Mouse (Mus musculus): ENCODE results near the gene Gm49027. TPM values are rescaled to one million over a fixed set of nuclear protein-coding genes. Genes with fewer than 3 reads are reported as not detected.

The Gm49027 gene
- polyA plus RNA-seq, 1 experiment from 2014 or later, result 1.2 TPM

DNA sequence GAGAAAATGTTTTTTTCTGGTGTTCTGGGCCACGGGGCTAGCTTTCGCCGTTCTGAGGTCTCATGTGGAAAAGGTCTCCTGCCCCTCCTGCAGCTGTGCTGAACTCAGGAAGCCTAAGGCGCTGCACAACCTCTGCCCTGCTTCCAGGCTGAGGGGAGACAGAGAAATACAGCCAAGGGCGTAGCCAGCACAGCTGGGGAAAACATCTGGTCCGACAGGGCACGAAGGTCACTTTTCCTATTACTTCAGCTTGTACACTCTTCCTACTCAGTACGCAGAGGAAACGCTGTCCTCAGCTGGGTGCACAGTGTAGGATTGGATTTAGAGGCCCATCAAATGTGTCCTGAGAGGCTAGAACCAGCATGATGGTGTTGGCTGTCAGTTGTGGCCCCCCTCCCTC, 35.4 kb downstream of the Gm49027 start:
- Histone ChIP-seq H3K4me3 (no peak overlapping the region), H3K27ac (no peak overlapping the region), H3K4me2 (no peak overlapping the region), H3K36me3 (ENCODE audit: poor library complexity, severe bottlenecking) (no peaks in the 10 kb centered on the region), H3K27me3 (no peaks in the 10 kb centered on the region; the same call in 1 of the 2 replicates), H3K9ac (no peak overlapping the region), H3K4me1 (peaks cover 10% of the 10 kb centered on the region), H3K9me3 (replicated peaks) (0 out of 2 replicates have a peak, but pooled peaks cover 6% of the 10 kb centered on the region)
- no peak for ATAC-seq
- 69% methylated on average over 9 of the region's 9 CpGs for WGBS

DNA sequence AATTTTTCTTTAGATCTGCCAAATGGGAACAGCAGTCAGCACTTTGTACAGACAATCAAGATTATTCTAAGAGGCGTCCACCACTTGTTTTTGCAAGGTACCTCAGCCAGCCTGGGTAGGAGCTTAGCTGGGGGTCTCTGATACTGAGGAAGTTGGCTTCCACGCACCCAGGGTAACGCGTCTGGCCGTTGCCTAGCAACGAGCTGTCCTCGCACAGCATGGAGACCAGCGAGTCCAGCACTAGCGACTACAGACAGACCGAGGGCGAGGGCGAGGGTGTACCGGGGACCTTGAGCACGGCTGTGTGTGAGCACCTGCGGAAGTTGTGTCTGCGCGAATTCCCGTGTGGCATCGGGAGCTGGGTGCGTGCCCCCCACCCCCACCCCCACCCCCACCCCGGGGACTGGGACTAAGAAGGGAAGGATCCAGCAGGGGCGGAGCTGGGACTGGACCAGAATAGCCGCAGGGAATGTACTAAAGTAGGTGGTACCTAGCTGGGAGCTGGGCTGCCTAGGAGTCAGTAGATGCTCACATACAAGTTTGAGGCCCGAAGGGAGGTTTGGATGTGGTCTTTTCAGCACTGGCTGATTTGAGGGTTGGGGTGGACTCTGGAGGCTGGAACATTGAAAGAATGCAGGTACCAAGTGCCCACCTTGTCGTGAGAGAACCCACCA, 36.0 kb downstream of the Gm49027 start, which contains the start of the genes Lrrc43 and Il31:
TSS of gene Lrrc43 (plus strand) at position 194 of the 674 bp plus-strand sequence.
TSS of gene Il31 (minus strand) at position 378 of the 674 bp plus-strand sequence.
- 0 out of 2 replicates have a peak, but pooled peaks have one; percentile 36 for ATAC-seq
- H3K4me1 ChIP-seq, result peaks cover 10% of the 10 kb centered on the region
- H3K36me3 ChIP-seq (ENCODE audit: poor library complexity, severe bottlenecking), result no peaks in the 10 kb centered on the region
- H3K9ac ChIP-seq, result peak within 1 kb of the TSS; percentile 46; the same call in 1 of the 2 replicates
- H3K27ac ChIP-seq, result no peak within 1 kb of the TSS
- H3K4me3 ChIP-seq, result peak within 1 kb of the TSS; percentile 23
- H3K4me2 ChIP-seq, result peak within 1 kb of the TSS; percentile 60
- 0 out of 2 replicates have a peak, but pooled peaks cover 6% of the 10 kb centered on the region for H3K9me3 ChIP-seq (replicated peaks)
- H3K27me3 ChIP-seq, result no peaks in the 10 kb centered on the region; the same call in 1 of the 2 replicates
- 8% methylated on average over 25 of the region's 25 CpGs for WGBS

DNA sequence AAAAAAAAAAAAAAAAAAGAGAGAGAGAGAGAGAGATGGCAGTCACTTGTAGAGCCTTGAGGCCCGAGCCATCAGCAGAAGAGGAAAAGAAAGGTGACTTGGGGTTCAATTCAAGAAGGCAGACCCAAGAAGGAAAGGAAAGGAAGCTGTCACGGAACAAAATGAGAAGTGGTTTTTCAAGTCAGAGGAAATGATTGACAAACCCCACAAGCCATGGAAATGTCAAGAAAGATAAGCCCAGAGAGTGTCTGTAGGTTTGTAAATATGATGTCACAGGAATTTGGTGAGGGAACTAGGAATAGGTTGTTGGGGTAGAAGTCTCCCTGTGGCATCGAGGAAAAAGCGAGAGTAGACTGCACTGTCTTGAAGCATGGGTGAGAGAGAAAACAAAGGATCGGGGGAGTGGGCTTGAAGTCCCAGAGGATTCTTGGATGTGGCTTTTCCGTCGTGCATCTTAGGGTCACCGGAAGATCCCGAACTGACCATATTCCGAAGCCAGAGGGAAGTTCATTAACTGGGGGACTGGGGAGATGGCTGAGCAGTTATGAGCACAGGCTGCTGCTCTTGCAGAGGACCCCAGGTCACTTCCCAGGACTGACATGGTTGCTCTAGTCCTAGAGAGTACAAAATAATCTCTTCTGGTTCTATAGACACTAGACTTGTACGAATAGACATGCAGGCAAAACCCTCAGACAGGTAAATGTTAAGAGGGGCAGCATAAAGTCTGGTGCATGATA, 37.5 kb downstream of the Gm49027 start:
- no peak overlapping the region for H3K4me3 ChIP-seq

DNA sequence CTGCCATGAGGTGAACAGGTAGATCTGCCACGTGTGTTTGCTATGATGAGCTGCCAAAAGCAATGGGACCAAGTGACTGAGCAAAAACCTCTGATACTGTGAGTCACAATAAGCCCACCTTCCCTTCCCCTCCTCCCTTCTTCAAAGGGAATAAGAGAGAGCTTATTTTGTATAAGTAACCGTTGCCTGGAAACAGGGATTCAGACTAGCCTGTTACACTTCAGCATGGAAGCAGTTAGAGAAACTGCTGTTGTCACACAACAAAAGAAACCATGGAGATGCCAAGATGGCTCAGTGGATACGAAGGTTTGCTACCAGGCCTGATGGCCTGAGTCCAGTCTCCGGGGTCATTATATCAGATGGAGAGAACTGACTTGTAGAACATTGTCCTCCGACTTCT, 51.5 kb downstream of the Gm49027 start:
- Histone ChIP-seq H3K27me3 (no peaks in the 10 kb centered on the region), H3K9me3 (replicated peaks) (no peaks in the 10 kb centered on the region), H3K4me3 (no peak overlapping the region), H3K36me3 (ENCODE audit: poor library complexity, severe bottlenecking) (no peaks in the 10 kb centered on the region), H3K27ac (no peak overlapping the region), H3K4me1 (no peaks in the 10 kb centered on the region), H3K9ac (no peak overlapping the region), H3K4me2 (no peak overlapping the region)
- 57% methylated on average over 5 of the region's 5 CpGs for WGBS
- ATAC-seq, result no peak

More for the DNA sequence above, 37.5 kb downstream of the Gm49027 start:
- H3K36me3 ChIP-seq (ENCODE audit: poor library complexity, severe bottlenecking), result no peaks in the 10 kb centered on the region
- H3K27ac ChIP-seq, result no peak overlapping the region
- H3K4me2 ChIP-seq, result no peak overlapping the region
- 87% methylated on average over 11 of the region's 11 CpGs for WGBS
- H3K27me3 ChIP-seq, result no peaks in the 10 kb centered on the region; the same call in 1 of the 2 replicates
- peaks cover 10% of the 10 kb centered on the region for H3K4me1 ChIP-seq
- no peak for ATAC-seq
- H3K9ac ChIP-seq, result no peak overlapping the region
- 0 out of 2 replicates have a peak, but pooled peaks cover 6% of the 10 kb centered on the region for H3K9me3 ChIP-seq (replicated peaks)

DNA sequence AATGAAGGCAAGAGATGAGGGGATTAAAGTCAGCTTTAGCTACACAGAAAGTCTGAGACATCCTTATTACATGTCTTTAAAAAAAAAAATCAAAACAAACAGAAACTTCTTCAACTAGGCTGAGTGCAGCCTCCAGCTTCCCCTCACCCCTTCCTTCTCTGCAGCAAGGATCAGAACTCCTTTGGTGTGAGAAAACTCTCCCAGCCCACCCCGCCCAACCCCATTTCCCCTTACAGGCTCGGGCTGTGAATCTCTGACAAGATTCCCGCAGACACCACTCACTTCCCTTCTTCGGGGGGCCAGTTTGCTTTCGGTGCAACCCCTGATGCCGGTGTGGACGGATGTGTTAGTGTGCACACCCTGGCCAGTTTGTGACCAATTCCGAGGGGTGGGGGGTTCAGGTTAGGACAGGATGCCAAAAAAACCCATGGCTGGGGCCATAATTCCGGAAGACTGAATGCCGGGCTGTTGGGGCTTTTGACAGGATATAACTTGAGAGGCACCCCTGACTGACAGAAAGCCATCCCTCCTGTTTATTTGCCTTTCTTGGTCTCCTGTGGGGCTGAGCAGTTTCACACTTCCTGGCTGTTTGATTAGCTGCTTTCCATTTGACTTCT, 54.4 kb downstream of the Gm49027 start:
- Histone ChIP-seq H3K9me3 (replicated peaks) (no peaks in the 10 kb centered on the region), H3K9ac (no peak overlapping the region), H3K4me2 (no peak overlapping the region), H3K4me1 (no peaks in the 10 kb centered on the region), H3K27ac (no peak overlapping the region), H3K36me3 (ENCODE audit: poor library complexity, severe bottlenecking) (no peaks in the 10 kb centered on the region), H3K4me3 (no peak overlapping the region), H3K27me3 (no peaks in the 10 kb centered on the region)
- ATAC-seq, result no peak
- 74% methylated on average over 10 of the region's 10 CpGs for WGBS

DNA sequence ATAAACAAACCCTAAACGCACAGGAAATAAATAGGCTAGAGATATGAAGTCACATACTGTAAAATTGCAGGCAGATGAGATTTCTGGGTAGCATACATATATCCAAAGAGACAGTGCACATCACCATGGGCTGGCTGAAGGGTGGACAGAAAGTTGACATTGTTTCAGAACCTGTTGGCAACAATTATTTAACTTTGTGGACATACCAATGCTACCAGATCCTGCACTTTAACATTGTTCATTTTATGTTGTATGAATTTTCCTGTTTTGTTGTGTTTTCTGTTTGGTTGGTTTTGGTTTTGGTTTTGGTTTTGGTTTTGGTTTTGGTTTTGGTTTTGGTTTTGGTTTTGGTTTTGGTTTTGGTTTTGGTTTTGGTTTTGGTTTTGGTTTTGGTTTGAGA, 60.6 kb downstream of the Gm49027 start:
- Histone ChIP-seq H3K27ac (no peak overlapping the region), H3K36me3 (ENCODE audit: poor library complexity, severe bottlenecking) (no peaks in the 10 kb centered on the region), H3K4me3 (no peak overlapping the region), H3K9ac (no peak overlapping the region), H3K27me3 (no peaks in the 10 kb centered on the region), H3K9me3 (replicated peaks) (no peaks in the 10 kb centered on the region), H3K4me2 (no peak overlapping the region), H3K4me1 (no peaks in the 10 kb centered on the region)
- 84% methylated on average over 1 of the region's 1 CpGs for WGBS
- no peak for ATAC-seq

Small RNAs within 50 kb of the gene (microRNA-seq; reads per million reads assigned to microRNA genes)
- 1.9 reads per million for gene Mir7647

Other genes with a start within 250 kb of the Gm49027 start
- 66.4 and 75.0 TPM in 2 replicates for gene Bcl7a, start 181.7 kb downstream of the Gm49027 start, polyA plus RNA-seq (2015; fragmentation: Nextera tagmentation; extraction: Ambion mirVana)
- gene Mlxip, start 130.7 kb downstream of the Gm49027 start, polyA plus RNA-seq (2015; fragmentation: Nextera tagmentation; extraction: Ambion mirVana), result 14.0 and 15.0 TPM in 2 replicates
- gene Lrrc43, start 36.2 kb downstream of the Gm49027 start, polyA plus RNA-seq (2015; fragmentation: Nextera tagmentation; extraction: Ambion mirVana), result 0.25 and 0.31 TPM in 2 replicates
- not detected in 2 replicates for gene Il31, start 36.0 kb downstream of the Gm49027 start, polyA plus RNA-seq (2015; fragmentation: Nextera tagmentation; extraction: Ambion mirVana)
- 1.7 and 2.0 TPM in 2 replicates for gene B3gnt4, start 15.0 kb downstream of the Gm49027 start, polyA plus RNA-seq (2015; fragmentation: Nextera tagmentation; extraction: Ambion mirVana)
- 133 and 137 TPM in 2 replicates for gene Diablo, start 1.3 kb downstream of the Gm49027 start, polyA plus RNA-seq (2015; fragmentation: Nextera tagmentation; extraction: Ambion mirVana)
- 32.8 and 38.1 TPM in 2 replicates for gene Vps33a, start 47.5 kb upstream of the Gm49027 start, polyA plus RNA-seq (2015; fragmentation: Nextera tagmentation; extraction: Ambion mirVana)
- 65.5 and 78.3 TPM in 2 replicates for gene Clip1, start 159.1 kb upstream of the Gm49027 start, polyA plus RNA-seq (2015; fragmentation: Nextera tagmentation; extraction: Ambion mirVana)
- 85.1 and 97.4 TPM in 2 replicates for gene Zcchc8, start 195.6 kb upstream of the Gm49027 start, polyA plus RNA-seq (2015; fragmentation: Nextera tagmentation; extraction: Ambion mirVana)
- gene Rsrc2, start 223.9 kb upstream of the Gm49027 start, polyA plus RNA-seq (2015; fragmentation: Nextera tagmentation; extraction: Ambion mirVana), result 167 and 172 TPM in 2 replicates
- gene Kntc1, start 224.2 kb upstream of the Gm49027 start, polyA plus RNA-seq (2015; fragmentation: Nextera tagmentation; extraction: Ambion mirVana), result 28.1 and 28.3 TPM in 2 replicates

All from forebrain, embryonic 13.5 days (tissue).